Mouse (Mus musculus): ENCODE measurements around the gene Xbp1. TPM values are rescaled to one million over a fixed set of nuclear protein-coding genes. Genes with fewer than 3 reads are reported as not detected.
"Not testable (repeated sequence)": the region's sequence is repeated elsewhere in the genome, so short reads cannot be mapped to it uniquely, and the experiment has no call there.

Gene Xbp1
- polyA plus RNA-seq, 1 experiment from 2014 or later = 161 TPM

- peak; percentile 44 for ATAC-seq (replicated peaks; ENCODE audit: insufficient number of reproducible peaks, low FRiP score, low TSS enrichment, low read depth)
- peak overlapping the region; percentile 46 for H3K9ac ChIP-seq (replicated peaks; ENCODE audit: low read length)
Observed at GRCm38 (mm10) chr11:5485193-5486011, 35.1 kb upstream of the Xbp1 start.

GRCm38 (mm10) chr11:5489433-5489832 is 31.0 kb upstream of the Xbp1 start:
- H3K4me1 ChIP-seq (ENCODE audit: control insufficient read depth, insufficient read depth, low read length); H3K4me3 ChIP-seq (ENCODE audit: low read depth, low read length); H3K4me2 ChIP-seq (ENCODE audit: low read depth, low read length); H3K9me3 ChIP-seq (replicated peaks; ENCODE audit: control insufficient read depth, low read length); H3K27me3 ChIP-seq (ENCODE audit: control insufficient read depth, insufficient read depth, low read length); H3K27ac ChIP-seq (replicated peaks; ENCODE audit: low read depth, low read length); H3K36me3 ChIP-seq (replicated peaks; ENCODE audit: control insufficient read depth, insufficient read depth, low read depth, low read length); DNase-seq (ENCODE audit: low spot score); H3K9ac ChIP-seq (replicated peaks; ENCODE audit: low read length); ATAC-seq (replicated peaks; ENCODE audit: insufficient number of reproducible peaks, low FRiP score, low TSS enrichment, low read depth): not testable (repeated sequence)
- 83% methylated on average over 10 of the region's 10 CpGs for WGBS

More at GRCm38 (mm10) chr11:5485193-5486011, 35.1 kb upstream of the Xbp1 start:
- Histone ChIP-seq H3K4me1 (ENCODE audit: control insufficient read depth, insufficient read depth, low read length) (no peaks in the 10 kb centered on the region), H3K4me3 (ENCODE audit: low read depth, low read length) (peak overlapping the region; percentile 26), H3K9me3 (replicated peaks; ENCODE audit: control insufficient read depth, low read length) (no peaks in the 10 kb centered on the region), H3K36me3 (replicated peaks; ENCODE audit: control insufficient read depth, insufficient read depth, low read depth, low read length) (no peaks in the 10 kb centered on the region), H3K27ac (replicated peaks; ENCODE audit: low read depth, low read length) (no peak overlapping the region), H3K27me3 (ENCODE audit: control insufficient read depth, insufficient read depth, low read length) (no peaks in the 10 kb centered on the region), H3K4me2 (ENCODE audit: low read depth, low read length) (peak overlapping the region; percentile 47)
- 18% methylated on average over 15 of the region's 15 CpGs for WGBS
- DNase-seq (ENCODE audit: low spot score) = peak; percentile 95

GRCm38 (mm10) chr11:5490989-5491656 is 29.3 kb upstream of the Xbp1 start:
- H3K36me3 ChIP-seq (replicated peaks; ENCODE audit: control insufficient read depth, insufficient read depth, low read depth, low read length) = no peaks in the 10 kb centered on the region
- WGBS = 81% methylated on average over 10 of the region's 10 CpGs
- no peak overlapping the region for H3K9ac ChIP-seq (replicated peaks; ENCODE audit: low read length)
- H3K4me1 ChIP-seq (ENCODE audit: control insufficient read depth, insufficient read depth, low read length) = no peaks in the 10 kb centered on the region
- no peak for DNase-seq (ENCODE audit: low spot score)
- H3K27ac ChIP-seq (replicated peaks; ENCODE audit: low read depth, low read length) = no peak overlapping the region
- ATAC-seq (replicated peaks; ENCODE audit: insufficient number of reproducible peaks, low FRiP score, low TSS enrichment, low read depth) = no peak
- H3K27me3 ChIP-seq (ENCODE audit: control insufficient read depth, insufficient read depth, low read length) = no peaks in the 10 kb centered on the region
- H3K4me3 ChIP-seq (ENCODE audit: low read depth, low read length) = no peak overlapping the region
- no peaks in the 10 kb centered on the region for H3K9me3 ChIP-seq (replicated peaks; ENCODE audit: control insufficient read depth, low read length)
- no peak overlapping the region for H3K4me2 ChIP-seq (ENCODE audit: low read depth, low read length)

- no peak overlapping the region for H3K9ac ChIP-seq (replicated peaks; ENCODE audit: low read length)
- DNase-seq (ENCODE audit: low spot score) (no peak), ATAC-seq (replicated peaks; ENCODE audit: insufficient number of reproducible peaks, low FRiP score, low TSS enrichment, low read depth) (no peak)
- no peak overlapping the region for H3K27ac ChIP-seq (replicated peaks; ENCODE audit: low read depth, low read length)
- no peaks in the 10 kb centered on the region for H3K36me3 ChIP-seq (replicated peaks; ENCODE audit: control insufficient read depth, insufficient read depth, low read depth, low read length)
- H3K27me3 ChIP-seq (ENCODE audit: control insufficient read depth, insufficient read depth, low read length) = no peaks in the 10 kb centered on the region
- H3K4me1 ChIP-seq (ENCODE audit: control insufficient read depth, insufficient read depth, low read length) = no peaks in the 10 kb centered on the region
- WGBS = 52% methylated on average over 7 of the region's 7 CpGs
- H3K4me2 ChIP-seq (ENCODE audit: low read depth, low read length) = no peak overlapping the region
- no peak overlapping the region for H3K4me3 ChIP-seq (ENCODE audit: low read depth, low read length)
- H3K9me3 ChIP-seq (replicated peaks; ENCODE audit: control insufficient read depth, low read length) = no peaks in the 10 kb centered on the region
Observed at GRCm38 (mm10) chr11:5491912-5492311, 28.5 kb upstream of the Xbp1 start.

GRCm38 (mm10) chr11:5493869-5494268 is 26.6 kb upstream of the Xbp1 start:
- 21% methylated on average over 2 of the region's 2 CpGs for WGBS
- H3K9ac ChIP-seq (replicated peaks; ENCODE audit: low read length) = no peak overlapping the region
- no peak overlapping the region for H3K27ac ChIP-seq (replicated peaks; ENCODE audit: low read depth, low read length)
- ATAC-seq (replicated peaks; ENCODE audit: insufficient number of reproducible peaks, low FRiP score, low TSS enrichment, low read depth) (no peak), DNase-seq (ENCODE audit: low spot score) (peak; percentile 53)
- no peaks in the 10 kb centered on the region for H3K36me3 ChIP-seq (replicated peaks; ENCODE audit: control insufficient read depth, insufficient read depth, low read depth, low read length)
- no peaks in the 10 kb centered on the region for H3K27me3 ChIP-seq (ENCODE audit: control insufficient read depth, insufficient read depth, low read length)
- H3K4me3 ChIP-seq (ENCODE audit: low read depth, low read length) = no peak overlapping the region
- no peak overlapping the region for H3K4me2 ChIP-seq (ENCODE audit: low read depth, low read length)
- no peaks in the 10 kb centered on the region for H3K4me1 ChIP-seq (ENCODE audit: control insufficient read depth, insufficient read depth, low read length)
- no peaks in the 10 kb centered on the region for H3K9me3 ChIP-seq (replicated peaks; ENCODE audit: control insufficient read depth, low read length)

GRCm38 (mm10) chr11:5495286-5495832 is 25.1 kb upstream of the Xbp1 start:
- H3K9me3 ChIP-seq (replicated peaks; ENCODE audit: control insufficient read depth, low read length) = no peaks in the 10 kb centered on the region
- no peak overlapping the region for H3K27ac ChIP-seq (replicated peaks; ENCODE audit: low read depth, low read length)
- H3K27me3 ChIP-seq (ENCODE audit: control insufficient read depth, insufficient read depth, low read length) = no peaks in the 10 kb centered on the region
- no peak for DNase-seq (ENCODE audit: low spot score)
- no peak overlapping the region for H3K4me2 ChIP-seq (ENCODE audit: low read depth, low read length)
- H3K36me3 ChIP-seq (replicated peaks; ENCODE audit: control insufficient read depth, insufficient read depth, low read depth, low read length) = no peaks in the 10 kb centered on the region
- no peak for ATAC-seq (replicated peaks; ENCODE audit: insufficient number of reproducible peaks, low FRiP score, low TSS enrichment, low read depth)
- 68% methylated on average over 12 of the region's 12 CpGs for WGBS
- no peak overlapping the region for H3K4me3 ChIP-seq (ENCODE audit: low read depth, low read length)
- no peaks in the 10 kb centered on the region for H3K4me1 ChIP-seq (ENCODE audit: control insufficient read depth, insufficient read depth, low read length)
- no peak overlapping the region for H3K9ac ChIP-seq (replicated peaks; ENCODE audit: low read length)

- Histone ChIP-seq H3K27me3 (ENCODE audit: control insufficient read depth, insufficient read depth, low read length) (no peaks in the 10 kb centered on the region), H3K9me3 (replicated peaks; ENCODE audit: control insufficient read depth, low read length) (no peaks in the 10 kb centered on the region), H3K9ac (replicated peaks; ENCODE audit: low read length) (no peak overlapping the region), H3K4me3 (ENCODE audit: low read depth, low read length) (no peak overlapping the region), H3K36me3 (replicated peaks; ENCODE audit: control insufficient read depth, insufficient read depth, low read depth, low read length) (no peaks in the 10 kb centered on the region), H3K27ac (replicated peaks; ENCODE audit: low read depth, low read length) (no peak overlapping the region), H3K4me1 (ENCODE audit: control insufficient read depth, insufficient read depth, low read length) (no peaks in the 10 kb centered on the region), H3K4me2 (ENCODE audit: low read depth, low read length) (no peak overlapping the region)
- DNase-seq (ENCODE audit: low spot score) = no peak
- no peak for ATAC-seq (replicated peaks; ENCODE audit: insufficient number of reproducible peaks, low FRiP score, low TSS enrichment, low read depth)
- 75% methylated on average over 5 of the region's 5 CpGs for WGBS
Observed at GRCm38 (mm10) chr11:5495906-5496305, 24.6 kb upstream of the Xbp1 start.
